Mouse (Mus musculus): ENCODE measurements at regions not wholly inside any gene's neighbourhood (a gene's known extent, or its start where the extent isn't known, plus 50 kb on each side); places are given as distances from the start of the nearest gene placed in this dataset.
A peak's percentile ranks its signal among the peaks of the same experiment; 100 is the strongest.

GRCm38 (mm10) chr16:29847734-29848133, 216.4 kb upstream of the Hes1 start (continued):
- no peak; the same call in 1 of the 2 replicates for TF ChIP-seq ZNF384 (IDR thresholded peaks at IDR 0.05; ENCODE audit: low read depth, low read length)

- 0 out of 2 replicates have a peak overlapping the region, but pooled peaks have one; percentile 6 for H3K9ac ChIP-seq (ENCODE audit: insufficient read depth, low read depth)
- no peaks in the 10 kb centered on the region for H3K9me3 ChIP-seq (replicated peaks; ENCODE audit: low read length)
- dilution Hi-C loops (cut with MboI; ENCODE audit: extremely low pct_ligation_motif_present, extremely low pct_unique_long_range_greater_than_20kb, low sequenced_read_pairs) = no loop called here
- peaks cover 22 to 44% of the 10 kb centered on the region in 2 experiments for H3K4me1 ChIP-seq (ENCODE audit: control insufficient read depth in 1 of 2, insufficient read depth in 2 of 2)
- H3K4me2 ChIP-seq (ENCODE audit: insufficient read depth, low read depth, poor library complexity, severe bottlenecking) = no peak overlapping the region; the same call in 1 of the 2 replicates
- no peaks in the 10 kb centered on the region for H3K27me3 ChIP-seq (replicated peaks)
- in situ Hi-C loops (cut with MboI; ENCODE audit: low pct_ligation_motif_present, low pct_unique_long_range_greater_than_20kb, low sequenced_read_pairs) = no loop called here
- TF ChIP-seq CTCF (conservative IDR thresholded peaks at IDR 0.05 in 1 of 2, IDR thresholded peaks at IDR 0.05 in 1 of 2; ENCODE audit: low read depth in 2 of 2, low read length in 2 of 2) (peak in 1 of 2 experiments; percentile 28; a peak in 1 of 4 replicates), POLR2AphosphoS2 (IDR thresholded peaks at IDR 0.05; ENCODE audit: low read depth, low read length) (no peak), ZNF384 (IDR thresholded peaks at IDR 0.05; ENCODE audit: low read depth, low read length) (peak; percentile 71)
- H3K27ac ChIP-seq (ENCODE audit: insufficient read depth, low read depth) = no peak overlapping the region
- H3K4me3 ChIP-seq (replicated peaks in 1 of 3; ENCODE audit: low read depth in 2 of 3, low read length in 2 of 3, poor library complexity in 1 of 3) = no peak overlapping the region
- no peaks in the 10 kb centered on the region for H3K36me3 ChIP-seq (replicated peaks in 1 of 2; ENCODE audit: control insufficient read depth in 1 of 2, insufficient read depth in 1 of 2, low read length in 1 of 2)
- no peaks in the 10 kb centered on the region for H3K79me2 ChIP-seq (replicated peaks; ENCODE audit: control insufficient read depth, extremely low read depth, insufficient read depth, poor library complexity, severe bottlenecking)
- no peak for DNase-seq (ENCODE audit: extremely low read depth)
These were observed 215.7 kb upstream of the Hes1 start for GRCm38 (mm10) chr16:29848527-29848926.

GRCm38 (mm10) chr16:29849511-29849910, 214.7 kb upstream of the Hes1 start:
- in situ Hi-C loops (cut with MboI; ENCODE audit: low pct_ligation_motif_present, low pct_unique_long_range_greater_than_20kb, low sequenced_read_pairs) = no loop called here
- Histone ChIP-seq H3K9me3 (replicated peaks; ENCODE audit: low read length) (no peaks in the 10 kb centered on the region), H3K79me2 (replicated peaks; ENCODE audit: control insufficient read depth, extremely low read depth, insufficient read depth, poor library complexity, severe bottlenecking) (no peaks in the 10 kb centered on the region), H3K27ac (ENCODE audit: insufficient read depth, low read depth) (no peak overlapping the region), H3K9ac (ENCODE audit: insufficient read depth, low read depth) (no peak overlapping the region), H3K4me1 (ENCODE audit: control insufficient read depth in 1 of 2, insufficient read depth in 2 of 2) (peaks cover 20 to 40% of the 10 kb centered on the region in 2 experiments), H3K36me3 (replicated peaks in 1 of 2; ENCODE audit: control insufficient read depth in 1 of 2, insufficient read depth in 1 of 2, low read length in 1 of 2) (no peaks in the 10 kb centered on the region), H3K4me2 (ENCODE audit: insufficient read depth, low read depth, poor library complexity, severe bottlenecking) (no peak overlapping the region), H3K27me3 (replicated peaks) (no peaks in the 10 kb centered on the region), H3K4me3 (replicated peaks in 1 of 3; ENCODE audit: low read depth in 2 of 3, low read length in 2 of 3, poor library complexity in 1 of 3) (no peak overlapping the region)
- TF ChIP-seq RCOR1 (conservative IDR thresholded peaks at IDR 0.05; ENCODE audit: low read depth, low read length) (no peak), MEF2A (IDR thresholded peaks at IDR 0.05; ENCODE audit: borderline replicate concordance, low read depth, low read length) (no peak), USF2 (conservative IDR thresholded peaks at IDR 0.05; ENCODE audit: low read depth, low read length) (no peak), ZKSCAN1 (IDR thresholded peaks at IDR 0.05; ENCODE audit: borderline replicate concordance, low read depth, low read length) (no peak), CTCF (conservative IDR thresholded peaks at IDR 0.05 in 1 of 2, IDR thresholded peaks at IDR 0.05 in 1 of 2; ENCODE audit: low read depth in 2 of 2, low read length in 2 of 2) (no peak), ZMIZ1 (IDR thresholded peaks at IDR 0.05; ENCODE audit: low read depth, low read length) (no peak), TBP (conservative IDR thresholded peaks at IDR 0.05; ENCODE audit: low read depth, low read length) (no peak), MXI1 (IDR thresholded peaks at IDR 0.05; ENCODE audit: low read depth, low read length) (no peak), SMC3 (IDR thresholded peaks at IDR 0.05; ENCODE audit: low read depth, low read length) (no peak), POLR2AphosphoS2 (IDR thresholded peaks at IDR 0.05; ENCODE audit: low read depth, low read length) (no peak)
- no peak for DNase-seq (ENCODE audit: extremely low read depth)
- dilution Hi-C loops (cut with MboI; ENCODE audit: extremely low pct_ligation_motif_present, extremely low pct_unique_long_range_greater_than_20kb, low sequenced_read_pairs) = no loop called here

Data from CH12.LX (cell line).